Mouse (Mus musculus): ENCODE data around the gene Gins1.
"Not testable (repeated sequence)": the region's sequence is repeated elsewhere in the genome, so short reads cannot be mapped to it uniquely, and the experiment has no call there.

Gene Gins1

GRCm38 (mm10) chr2:150909429-150910039 is 4.3 kb downstream of the Gins1 start:
- DNase-seq (ENCODE audit: low read depth, low spot score) = peak; percentile 94

GRCm38 (mm10) chr2:150910295-150910881 is 5.2 kb downstream of the Gins1 start:
- peak; percentile 42 for DNase-seq (ENCODE audit: low read depth, low spot score)

GRCm38 (mm10) chr2:150914781-150915515 is 9.7 kb downstream of the Gins1 start:
- DNase-seq (ENCODE audit: low read depth, low spot score) = peak; percentile 28

- DNase-seq (ENCODE audit: low read depth, low spot score) = no peak
Observed at GRCm38 (mm10) chr2:150915786-150916185, 10.6 kb downstream of the Gins1 start.

- DNase-seq (ENCODE audit: low read depth, low spot score) = peak; percentile 54
Observed at GRCm38 (mm10) chr2:150918720-150919119, 13.5 kb downstream of the Gins1 start.

- DNase-seq (ENCODE audit: low read depth, low spot score) = no peak
Observed at GRCm38 (mm10) chr2:150920543-150920942, 15.3 kb downstream of the Gins1 start.

- no peak for DNase-seq (ENCODE audit: low read depth, low spot score)
Observed at GRCm38 (mm10) chr2:150921697-150922096, 16.5 kb downstream of the Gins1 start.

- no peak for DNase-seq (ENCODE audit: low read depth, low spot score)
Observed at GRCm38 (mm10) chr2:150922165-150922564, 17.0 kb downstream of the Gins1 start.

- no peak for DNase-seq (ENCODE audit: low read depth, low spot score)
Observed at GRCm38 (mm10) chr2:150923026-150923425, 17.8 kb downstream of the Gins1 start.

- DNase-seq (ENCODE audit: low read depth, low spot score) = no peak
Observed at GRCm38 (mm10) chr2:150923505-150923904, 18.3 kb downstream of the Gins1 start.

GRCm38 (mm10) chr2:150927038-150927720 is 22.0 kb downstream of the Gins1 start:
- DNase-seq (ENCODE audit: low read depth, low spot score) = no peak

- DNase-seq (ENCODE audit: low read depth, low spot score) = no peak
Observed at GRCm38 (mm10) chr2:150929156-150929555, 24.0 kb downstream of the Gins1 start.

- no peak for DNase-seq (ENCODE audit: low read depth, low spot score)
Observed at GRCm38 (mm10) chr2:150930806-150931205, 25.6 kb downstream of the Gins1 start.

GRCm38 (mm10) chr2:150933482-150933881 is 28.3 kb downstream of the Gins1 start:
- DNase-seq (ENCODE audit: low read depth, low spot score) = no peak

- no peak for DNase-seq (ENCODE audit: low read depth, low spot score)
Observed at GRCm38 (mm10) chr2:150934659-150935058, 29.5 kb downstream of the Gins1 start.

GRCm38 (mm10) chr2:150944017-150944416 is 38.8 kb downstream of the Gins1 start:
- DNase-seq (ENCODE audit: low read depth, low spot score) = no peak

- not testable (repeated sequence) for DNase-seq (ENCODE audit: low read depth, low spot score)
Observed at GRCm38 (mm10) chr2:150947341-150947740, 42.1 kb downstream of the Gins1 start.

- DNase-seq (ENCODE audit: low read depth, low spot score) = not testable (repeated sequence)
Observed at GRCm38 (mm10) chr2:150947880-150948611, 42.8 kb downstream of the Gins1 start.

GRCm38 (mm10) chr2:150948786-150949185 is 43.6 kb downstream of the Gins1 start:
- DNase-seq (ENCODE audit: low read depth, low spot score) = no peak

GRCm38 (mm10) chr2:150949652-150950051 is 44.5 kb downstream of the Gins1 start:
- no peak for DNase-seq (ENCODE audit: low read depth, low spot score)

GRCm38 (mm10) chr2:150950056-150950455 is 44.9 kb downstream of the Gins1 start:
- DNase-seq (ENCODE audit: low read depth, low spot score) = no peak

- no peak for DNase-seq (ENCODE audit: low read depth, low spot score)
Observed at GRCm38 (mm10) chr2:150951201-150951600, 46.0 kb downstream of the Gins1 start.
